Mouse (Mus musculus) E14TG2a.4 (cell line): Measurements from ENCODE around the gene Dmtf1.

Source experiments
- CTCF ChIP-seq: conservative IDR thresholded peaks from 2 replicates; pipeline ENCODE4 v1.5.1; 2014; ENCODE audit warnings: low read length
- POU5F1 ChIP-seq: IDR thresholded peaks from 2 replicates; pipeline ENCODE4 v1.6.1; 2014; ENCODE audit warnings: low read length, borderline replicate concordance

DNA sequence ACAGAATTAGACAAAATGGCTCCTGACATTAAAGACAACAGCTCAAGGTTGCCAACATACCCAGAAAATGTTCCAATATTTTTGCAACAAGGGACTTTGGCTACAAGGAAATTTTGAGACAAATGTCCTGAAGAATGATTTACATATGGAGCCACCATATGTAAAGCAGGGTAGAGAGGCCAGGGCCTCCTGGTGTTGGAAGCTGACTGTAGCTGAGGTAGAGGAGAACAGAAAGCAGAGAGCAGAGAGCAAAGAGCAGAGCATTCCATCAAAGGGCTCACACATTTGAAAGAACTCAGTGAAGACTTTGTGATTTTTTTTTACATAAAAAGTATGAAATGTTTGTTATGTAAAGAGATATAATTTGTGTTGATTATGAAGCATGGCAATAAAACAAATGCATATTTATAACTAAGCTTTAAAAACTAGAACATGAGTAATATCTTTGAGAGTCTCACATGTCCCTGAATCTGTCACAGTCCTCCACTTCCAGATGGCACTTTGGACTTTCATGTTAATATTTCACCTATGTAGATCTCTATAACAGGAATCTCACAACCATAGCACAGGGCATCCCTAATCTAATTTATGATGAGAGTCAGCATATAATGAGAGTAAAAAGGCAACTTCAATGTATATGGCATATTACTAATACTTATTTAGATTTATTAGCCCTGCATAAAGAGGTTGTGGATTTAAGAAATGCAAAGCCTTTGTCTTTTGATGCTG lies 81.6 kb downstream of the Dmtf1 start:
- no peak for TF ChIP-seq CTCF
- no peak for TF ChIP-seq POU5F1
